Mouse (Mus musculus) Patski (cell line): Measurements from ENCODE around the gene Usp30. TPM values are rescaled to one million over a fixed set of nuclear protein-coding genes. Genes with fewer than 3 reads are reported as not detected.

Source experiments
- ATAC-seq: fragments of 100-300 bp; one replicate; pipeline ENCODE4 v1.8.0; 2021
- CTCF ChIA-PET: fragments of 350-600 bp; sonication (Branson Sonifier 250); formaldehyde crosslinking; loops from one replicate; lab custom pipeline; 2022; ENCODE audit warnings: inconsistent platforms; lab: Charles Lee
- POLR2A ChIA-PET: fragments of 350-600 bp; sonication (Branson Sonifier 250); formaldehyde crosslinking; loops from one replicate; lab custom pipeline; 2022; ENCODE audit warnings: antibody characterized with exemption, inconsistent platforms; lab: Charles Lee
- DNase-seq: peaks from one replicate; pipeline ENCODE4 v3.0.0-alpha.2; 2011; ENCODE audit warnings: low read depth, low spot score
- H3K27me3 ChIP-seq: fragments of 371-371 bp; one replicate; pipeline ENCODE4 v1.5.1; 2021
- CTCF ChIP-seq: fragments of 100-300 bp; IDR thresholded peaks from one replicate; pipeline ENCODE4 v1.5.1; 2021
- in situ Hi-C: fragments of 300-500 bp; cut with MboI; formaldehyde crosslinking; loops from 3 replicates; pipeline ENCODE4 v1.11.1; 2018; ENCODE audit warnings: low pct_unique_long_range_greater_than_20kb, mixed read lengths
- polyA plus RNA-seq: library from polyadenylated mRNA; unstranded; gene quantifications from one replicate; pipeline ENCODE4 v1.2.3, GENCODE M21; 2021

Gene Usp30
- polyA plus RNA-seq, 1 experiment from 2014 or later: 36.2 TPM

GRCm38 (mm10) chr5:114173877-114174581 lies 108.8 kb downstream of the Usp30 start:
- ChIA-PET CTCF (no interaction called here), POLR2A (interaction anchor here (0.7 kb wide), 2 partner anchors 134 to 180 kb away, joined by 3 to 4 read pairs; no protein-coding TSS in a partner anchor)
- ATAC-seq (no peak), DNase-seq (no peak)
- peaks cover 3% of the 10 kb centered on the region for H3K27me3 ChIP-seq
- no peak for TF ChIP-seq CTCF
- in situ Hi-C loops: no loop called here

Other genes with a start within 250 kb of the Usp30 start
- 0.04 TPM for gene Selplg, start 232.8 kb upstream of the Usp30 start, polyA plus RNA-seq
- gene Coro1c, start 156.7 kb upstream of the Usp30 start, polyA plus RNA-seq: 160 TPM
- gene Ssh1, start 71.6 kb upstream of the Usp30 start, polyA plus RNA-seq: 17.5 TPM
- 0.18 TPM for gene Dao, start 61.8 kb upstream of the Usp30 start, polyA plus RNA-seq
- 0.06 TPM for gene Svop, start 26.1 kb downstream of the Usp30 start, polyA plus RNA-seq
- 34.1 TPM for gene Alkbh2, start 62.8 kb downstream of the Usp30 start, polyA plus RNA-seq
- 13.2 TPM for gene Ung, start 64.9 kb downstream of the Usp30 start, polyA plus RNA-seq
- gene Acacb, start 81.1 kb downstream of the Usp30 start, polyA plus RNA-seq: 13.4 TPM
- not detected for gene Foxn4, start 208.3 kb downstream of the Usp30 start, polyA plus RNA-seq
- gene Myo1h, start 223.7 kb downstream of the Usp30 start, polyA plus RNA-seq: 0.40 TPM